In the genomic region with DNA sequence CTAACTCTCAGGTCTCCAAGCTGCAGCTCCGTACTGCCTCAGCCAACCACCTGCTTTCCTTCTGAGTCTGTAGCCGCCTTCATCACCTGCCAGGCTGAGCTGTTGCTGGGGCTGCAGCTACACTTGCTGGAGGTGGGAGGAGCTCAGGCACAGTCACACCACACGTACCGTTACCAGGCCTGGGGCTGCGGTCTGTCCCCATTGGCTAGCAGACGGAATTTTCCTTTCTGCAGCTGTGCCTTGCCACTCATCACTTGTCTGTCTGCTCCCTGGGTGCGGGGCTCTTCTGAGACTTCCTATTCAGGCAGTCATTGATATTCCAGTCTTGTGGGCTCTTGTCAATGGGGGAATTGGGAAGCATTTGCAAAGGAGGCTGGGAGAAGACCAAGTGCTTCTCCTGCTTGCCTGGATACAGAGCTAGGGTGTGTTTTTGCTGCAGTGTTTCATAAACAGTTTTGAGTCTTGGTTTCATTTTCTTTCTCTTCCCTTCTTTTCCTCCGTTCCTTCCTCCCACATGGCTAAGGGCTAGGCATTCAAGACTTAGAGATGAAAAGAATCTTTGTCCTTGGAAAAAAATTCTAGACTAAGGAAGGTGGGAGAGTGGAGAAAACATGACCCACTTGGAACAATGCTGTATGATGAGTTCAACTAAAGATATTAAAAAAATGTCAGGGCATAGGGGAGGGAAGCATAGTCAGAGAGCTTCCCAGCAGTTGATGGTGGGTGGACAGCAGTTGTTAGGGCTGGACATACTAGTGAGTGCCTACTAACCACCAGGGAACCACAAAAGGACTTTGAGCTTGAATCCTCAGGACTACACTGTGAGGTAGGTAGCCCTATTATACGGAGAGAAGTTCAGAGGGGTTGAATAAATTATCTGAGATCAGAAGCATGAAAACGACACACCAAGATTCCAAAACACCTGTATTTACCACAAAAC, we compare ENCODE assay signal across 8 mouse cellular contexts. TPM values are rescaled to one million over a fixed set of nuclear protein-coding genes. Genes with fewer than 3 reads are reported as not detected.
DNase-seq lines count a peak whose midpoint lies in the region; ATAC-seq lines count a peak whose summit lies in the region.

No protein-coding gene starts in this region.

- peak overlapping the region; percentile 1; the same call in 1 of the 2 replicates for H3K4me2 ChIP-seq in lung, embryonic 15.5 days

- WGBS in lung, embryonic 15.5 days: 18% methylated on average over 10 of the region's 10 CpGs

- no peak overlapping the region for H3K9ac ChIP-seq in lung, embryonic 15.5 days

- H3K36me3 ChIP-seq in lung, embryonic 15.5 days: no peaks in the 10 kb centered on the region

- ATAC-seq in lung, embryonic 15.5 days (ENCODE audit: borderline replicate concordance, extremely low read depth, low FRiP score, low TSS enrichment): peak; percentile 70; the same call in 1 of the 2 replicates
- no peak for ATAC-seq in erythroid progenitor cell, adult 5-6 weeks (replicated peaks; ENCODE audit: low FRiP score, poor library complexity, severe bottlenecking)

- H3K9me3 ChIP-seq in lung, embryonic 15.5 days: no peaks in the 10 kb centered on the region

- H3K27me3 ChIP-seq in lung, embryonic 15.5 days: no peaks in the 10 kb centered on the region

- no peaks in the 10 kb centered on the region; the same call in 1 of the 2 replicates for H3K4me1 ChIP-seq in lung, embryonic 15.5 days

- H3K4me3 ChIP-seq in lung, embryonic 15.5 days: no peak overlapping the region

- H3K27ac ChIP-seq in lung, embryonic 15.5 days: no peak overlapping the region

- DNase-seq in ovary, adult 18-20 months (ENCODE audit: low spot score): peak; percentile 16
- no peak for DNase-seq in ovary, postnatal 10 days (ENCODE audit: low spot score)
- peak; percentile 49 to 55 for DNase-seq in cerebellum, postnatal 25 days
- DNase-seq in gastrocnemius, postnatal 25 days: peak; percentile 43
- peak; percentile 63 to 70 for DNase-seq in layer of hippocampus, adult 18-20 months (ENCODE audit: low spot score in 2 of 2)
- DNase-seq in retina, embryonic 14.5 days (ENCODE audit: low spot score): peak; percentile 37

RNA-seq across cellular contexts. Expression of gene Syn2, which starts 11.2 kb away (rescaled TPM):
- 1 to 10 TPM; 1.8 to 2.7 TPM for total RNA-seq in gastrocnemius, postnatal 25 days (2021)
- total RNA-seq in layer of hippocampus, adult 18-20 months (2021): 100 to 1,000 TPM; 579 to 589 TPM
- 1.6 and 2.1 TPM in 2 replicates for polyA plus RNA-seq in lung, embryonic 15.5 days (2015; fragmentation: Nextera tagmentation; extraction: Ambion mirVana)
- total RNA-seq in erythroid progenitor cell, adult 5-6 weeks (2015; ENCODE audit: low replicate concordance): not detected in 2 replicates
- total RNA-seq in erythroid progenitor cell, adult 5-6 weeks (2017; ENCODE audit: low replicate concordance): not detected in 2 replicates

Comparison
In these comparisons a context has a peak if more than half of its experiments do, and no peak if none do; other contexts are left out.
1. RNA of gene Syn2, which starts 11.2 kb away (total RNA-seq): 579 to 589 TPM in layer of hippocampus, adult 18-20 months; 1.8 to 2.7 TPM in gastrocnemius, postnatal 25 days and not detected in erythroid progenitor cell, adult 5-6 weeks; every median in the first group is over 100 times any median in the second.